Mouse (Mus musculus) urinary bladder, postnatal 14 days (tissue): ENCODE results near the gene Rnf38.

Source experiments
- DNase-seq: peaks from one replicate; pipeline ENCODE4 v3.0.0; 2021; ENCODE audit warnings: low spot score

Gene Rnf38

GRCm38 (mm10) chr4:44233713-44234003 lies at the start of gene Rnf38:
Gene Rnf38, minus strand, starts transcription at chr4:44233789.
- DNase-seq = no peak

GRCm38 (mm10) chr4:44281597-44282265 lies 48.1 kb upstream of the Rnf38 start:
- peak; percentile 36 for DNase-seq

- DNase-seq = no peak
Measured at GRCm38 (mm10) chr4:44271134-44271533, 37.5 kb upstream of the Rnf38 start.

GRCm38 (mm10) chr4:44269376-44269817 lies 35.8 kb upstream of the Rnf38 start:
- DNase-seq = no peak

- DNase-seq = no peak
Measured at GRCm38 (mm10) chr4:44267437-44267836, 33.8 kb upstream of the Rnf38 start.

GRCm38 (mm10) chr4:44265500-44265899 lies 31.9 kb upstream of the Rnf38 start:
- no peak for DNase-seq

GRCm38 (mm10) chr4:44260244-44260643 lies 26.7 kb upstream of the Rnf38 start:
- peak; percentile 69 for DNase-seq

GRCm38 (mm10) chr4:44259126-44259525 lies 25.5 kb upstream of the Rnf38 start:
- DNase-seq = no peak

GRCm38 (mm10) chr4:44254579-44254978 lies 21.0 kb upstream of the Rnf38 start:
- DNase-seq = no peak

GRCm38 (mm10) chr4:44253191-44253590 lies 19.6 kb upstream of the Rnf38 start:
- DNase-seq = no peak

- no peak for DNase-seq
Measured at GRCm38 (mm10) chr4:44251966-44252916, 18.7 kb upstream of the Rnf38 start.

GRCm38 (mm10) chr4:44251521-44251920 lies 17.9 kb upstream of the Rnf38 start:
- no peak for DNase-seq

GRCm38 (mm10) chr4:44249705-44250104 lies 16.1 kb upstream of the Rnf38 start:
- DNase-seq = no peak

GRCm38 (mm10) chr4:44247051-44247939 lies 13.7 kb upstream of the Rnf38 start:
- DNase-seq = no peak

GRCm38 (mm10) chr4:44246285-44246684 lies 12.7 kb upstream of the Rnf38 start:
- DNase-seq = no peak

- no peak for DNase-seq
Measured at GRCm38 (mm10) chr4:44241638-44242037, 8.0 kb upstream of the Rnf38 start.

- DNase-seq = no peak
Measured at GRCm38 (mm10) chr4:44235946-44236345, 2.4 kb upstream of the Rnf38 start.

GRCm38 (mm10) chr4:44234004-44234866 lies 646 bp upstream of the Rnf38 start:
- peak; percentile 92 for DNase-seq

GRCm38 (mm10) chr4:44232771-44233712 lies 547 bp downstream of the Rnf38 start:
- DNase-seq = peak; percentile 37

GRCm38 (mm10) chr4:44225128-44225527 lies 8.5 kb downstream of the Rnf38 start:
- DNase-seq = no peak
